Mouse (Mus musculus) left cerebral cortex, adult 8-10 months (tissue): Measurements from ENCODE around the gene Nhsl1. TPM values are rescaled to one million over a fixed set of nuclear protein-coding genes. Genes with fewer than 3 reads are reported as not detected.

Experiments
- DNase-seq, 2 experiments: peaks; one replicate each; pipeline ENCODE4 v3.0.0; 2022; ENCODE audit warnings: low spot score in 2 of 2
- total RNA-seq, 4 experiments: library from RNA; stranded (reverse); gene quantifications; 2 replicates each; pipeline ENCODE4 v1.2.4; 2022

Nhsl1 gene
- 10 to 100 TPM; 22.8 to 26.2 (median 23.7) TPM for total RNA-seq

DNA sequence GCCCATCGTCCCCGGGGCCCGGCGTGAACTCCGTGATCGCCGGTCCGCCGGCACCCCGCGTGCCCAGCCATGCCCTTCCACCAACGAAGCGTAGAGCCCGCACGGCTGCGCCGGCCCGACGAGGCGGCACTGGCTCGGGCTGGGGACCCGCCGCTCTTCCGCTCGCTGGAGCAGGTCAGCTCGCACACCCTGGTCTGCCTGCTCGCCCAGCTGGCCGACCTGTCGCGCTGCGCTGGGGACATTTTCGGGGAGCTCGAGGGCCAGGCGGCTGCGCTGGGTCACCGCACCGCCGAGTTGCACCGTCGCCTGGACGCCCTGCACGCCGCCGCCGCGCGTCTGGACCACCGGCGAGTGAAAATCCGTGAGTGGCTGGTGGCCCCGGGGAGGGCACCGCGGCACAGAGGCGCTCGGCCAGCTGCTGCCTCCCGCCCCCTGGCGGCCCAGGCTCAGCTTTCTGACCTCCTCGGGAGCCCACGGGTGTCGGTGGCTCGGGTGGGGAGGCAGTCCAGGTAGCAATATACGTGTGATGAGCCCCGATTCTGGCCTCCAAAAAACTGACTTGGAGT is at the start of gene Nhsl1:
Nhsl1 (plus strand) TSS at position 70 of the 566 bp plus-strand sequence.
- DNase-seq: no peak

- DNase-seq: no peak
Observed at GRCm38 (mm10) chr10:18276090-18276734, 42.6 kb upstream of the Nhsl1 start.

DNA sequence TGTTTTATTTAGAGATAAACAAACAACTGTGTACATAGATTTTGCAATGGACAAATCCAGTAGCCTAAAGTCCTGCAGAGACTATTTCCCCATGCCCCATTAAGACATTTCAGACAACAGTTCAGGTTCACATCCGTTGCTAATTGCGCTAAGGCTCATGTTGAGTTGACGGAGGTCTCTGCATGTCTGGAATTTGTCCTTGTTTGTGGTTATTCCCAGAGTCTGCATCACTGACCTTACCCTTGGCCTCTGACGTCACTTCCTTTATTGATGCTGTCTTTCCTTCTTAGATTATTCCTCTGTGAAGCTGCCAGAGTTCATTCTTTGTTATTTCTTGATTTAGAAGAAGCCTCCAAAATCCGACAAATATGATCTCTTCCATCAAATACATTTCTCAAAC is 34.8 kb upstream of the Nhsl1 start:
- no peak for DNase-seq

DNA sequence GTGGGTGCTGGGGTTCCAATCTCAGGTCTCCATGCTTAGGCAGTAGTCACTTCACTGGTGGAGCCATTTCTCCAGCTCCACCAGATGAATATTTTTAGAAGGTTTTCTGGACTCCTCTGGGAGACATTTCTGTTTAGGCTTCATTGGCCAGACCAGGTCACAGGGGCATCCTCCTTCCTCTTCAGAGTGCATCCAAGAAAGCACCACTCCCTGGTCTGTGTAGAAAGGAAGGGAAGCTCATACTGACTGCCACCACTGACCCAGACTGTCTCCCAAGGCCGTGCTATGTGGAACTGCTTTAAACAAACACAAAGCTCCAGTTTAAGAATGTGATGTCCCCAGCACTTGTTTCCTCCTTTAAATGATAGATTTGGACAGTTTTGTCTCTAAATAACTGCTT is 29.3 kb upstream of the Nhsl1 start:
- DNase-seq: no peak

DNA sequence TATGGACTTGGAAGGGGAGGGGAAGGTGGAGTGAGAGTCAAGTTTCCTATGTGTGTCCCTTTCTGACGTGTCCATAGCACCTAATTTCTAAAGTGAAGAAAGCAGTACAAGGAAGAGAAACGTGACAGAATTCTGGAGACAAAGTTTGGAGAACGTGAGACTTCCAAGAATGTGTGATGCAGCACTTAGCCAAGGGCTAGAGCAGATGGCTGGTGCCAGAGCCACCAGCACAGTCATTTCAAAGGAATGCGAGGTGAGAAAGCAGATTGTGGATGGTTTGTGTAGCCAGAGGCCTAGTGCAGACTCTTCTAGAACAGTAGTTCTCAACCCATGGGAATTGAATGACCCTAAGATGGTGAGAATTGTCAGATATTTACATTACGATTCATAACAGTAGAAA is 13.7 kb upstream of the Nhsl1 start:
- DNase-seq: no peak

- DNase-seq: no peak
Observed at GRCm38 (mm10) chr10:18315071-18315470, 3.7 kb upstream of the Nhsl1 start.

- DNase-seq: no peak
Observed at GRCm38 (mm10) chr10:18317521-18317920, 1.3 kb upstream of the Nhsl1 start.

DNA sequence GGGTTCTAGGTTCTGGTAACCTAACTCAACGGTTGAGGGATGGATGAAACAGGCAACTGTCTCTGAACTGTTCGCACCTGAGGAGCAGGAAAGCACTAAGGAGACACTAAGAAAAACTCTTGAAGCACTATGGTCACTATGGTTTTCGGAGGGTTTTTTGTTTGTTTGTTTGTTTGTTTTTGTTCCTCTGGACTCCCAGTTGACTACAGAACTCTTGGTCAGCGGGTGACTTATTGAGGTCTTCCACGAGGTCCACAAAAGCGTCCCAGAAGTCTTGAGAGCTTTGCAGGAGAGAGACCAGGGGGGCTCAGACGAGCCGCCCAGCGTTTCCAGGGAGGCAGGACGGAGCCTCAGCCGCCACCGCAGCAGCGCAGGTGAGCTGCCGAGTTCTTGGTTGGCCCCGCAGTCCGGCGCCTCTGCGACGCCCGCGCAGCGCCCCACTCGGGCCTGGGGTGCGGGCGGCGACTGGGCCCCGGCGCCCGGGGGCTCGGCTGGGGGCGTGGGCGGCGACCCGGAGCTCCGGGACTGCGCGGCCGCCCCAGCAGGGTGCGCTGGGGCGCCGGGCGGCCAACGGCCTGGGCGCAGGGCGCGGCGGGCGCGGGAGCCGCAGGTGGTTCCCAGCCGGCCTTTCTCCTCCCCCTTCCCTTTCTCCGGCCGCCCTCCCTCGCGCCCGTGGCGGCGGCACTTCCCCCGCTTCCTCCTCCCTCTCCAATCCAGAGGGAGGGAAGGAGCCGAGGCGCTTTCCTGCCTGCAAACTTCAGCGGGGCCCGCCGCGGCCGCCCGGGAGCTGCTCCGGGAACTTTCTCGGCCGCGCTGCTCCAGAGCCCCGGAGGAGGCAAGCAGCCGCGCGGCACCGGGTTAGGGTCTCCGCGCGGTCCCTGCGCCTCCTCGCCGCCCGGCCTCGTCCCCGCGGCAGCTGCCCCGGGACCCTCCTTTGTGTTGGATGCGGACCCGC is 547 bp upstream of the Nhsl1 start:
- DNase-seq: no peak

DNA sequence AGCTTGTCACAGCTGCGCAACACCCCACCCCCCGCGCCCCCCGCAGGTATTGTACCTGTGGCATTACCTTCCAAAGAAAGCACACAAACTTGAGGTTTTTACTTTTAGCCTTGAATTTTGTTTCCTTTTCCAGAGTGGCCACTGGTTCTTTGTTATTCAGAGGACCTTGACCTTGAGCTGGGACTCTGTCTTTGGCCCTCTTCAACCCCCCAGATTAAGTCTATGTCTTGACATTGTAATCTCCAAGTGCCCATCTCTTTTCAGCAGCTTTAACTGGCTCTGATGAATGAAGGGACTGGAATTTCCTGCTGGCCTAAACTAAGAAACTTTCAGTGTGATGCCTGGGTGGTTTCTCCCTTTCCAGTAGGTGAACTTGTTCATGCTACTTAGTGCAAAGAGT is 906 bp downstream of the Nhsl1 start:
- no peak for DNase-seq

GRCm38 (mm10) chr10:18321861-18322260 is 3.1 kb downstream of the Nhsl1 start:
- no peak for DNase-seq

DNA sequence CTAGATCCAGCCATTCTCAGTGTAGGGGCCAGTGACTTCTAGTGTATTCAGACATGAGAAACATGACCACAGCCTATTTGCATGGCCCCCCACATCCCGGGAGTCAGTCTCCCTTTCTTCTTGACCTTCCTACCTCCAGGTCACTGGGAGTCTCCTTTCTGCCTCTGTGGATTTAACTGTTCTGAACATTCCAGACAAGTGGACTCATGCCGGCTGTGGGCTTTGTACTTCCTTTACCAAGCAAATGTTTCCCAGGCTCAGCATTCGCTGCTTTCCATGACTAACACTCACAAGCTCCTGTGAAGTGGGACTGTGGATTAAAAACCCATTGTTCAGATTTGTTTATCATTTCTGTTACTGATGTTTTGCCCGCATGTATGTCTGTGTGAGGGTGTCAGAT is 4.9 kb downstream of the Nhsl1 start:
- no peak for DNase-seq

- no peak for DNase-seq
Observed at GRCm38 (mm10) chr10:18328331-18328908, 9.6 kb downstream of the Nhsl1 start.

GRCm38 (mm10) chr10:18329096-18330038 is 10.6 kb downstream of the Nhsl1 start:
- no peak for DNase-seq

DNA sequence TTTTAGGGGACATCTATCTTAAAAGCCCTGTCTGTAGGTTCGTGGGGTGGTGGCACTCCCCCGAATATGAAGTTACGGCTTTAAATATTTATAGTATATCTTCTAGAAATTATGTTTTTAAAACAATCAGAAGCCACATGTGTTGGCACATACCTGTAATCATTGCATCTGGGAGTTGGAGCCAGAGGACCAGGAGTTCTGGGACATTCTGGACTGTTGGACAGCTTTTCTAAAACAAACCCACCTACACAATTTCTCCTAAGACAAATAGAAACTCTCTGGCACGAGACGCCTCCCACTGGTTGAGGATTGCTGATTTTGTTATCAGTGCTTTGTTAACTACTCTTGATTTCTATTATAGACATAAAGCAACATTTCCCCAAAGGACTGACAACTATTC is 11.7 kb downstream of the Nhsl1 start:
- DNase-seq: no peak

- DNase-seq: no peak
Observed at GRCm38 (mm10) chr10:18333575-18333974, 14.8 kb downstream of the Nhsl1 start.

- DNase-seq: no peak
Observed at GRCm38 (mm10) chr10:18334176-18334575, 15.4 kb downstream of the Nhsl1 start.

GRCm38 (mm10) chr10:18334734-18335133 is 15.9 kb downstream of the Nhsl1 start:
- no peak for DNase-seq

DNA sequence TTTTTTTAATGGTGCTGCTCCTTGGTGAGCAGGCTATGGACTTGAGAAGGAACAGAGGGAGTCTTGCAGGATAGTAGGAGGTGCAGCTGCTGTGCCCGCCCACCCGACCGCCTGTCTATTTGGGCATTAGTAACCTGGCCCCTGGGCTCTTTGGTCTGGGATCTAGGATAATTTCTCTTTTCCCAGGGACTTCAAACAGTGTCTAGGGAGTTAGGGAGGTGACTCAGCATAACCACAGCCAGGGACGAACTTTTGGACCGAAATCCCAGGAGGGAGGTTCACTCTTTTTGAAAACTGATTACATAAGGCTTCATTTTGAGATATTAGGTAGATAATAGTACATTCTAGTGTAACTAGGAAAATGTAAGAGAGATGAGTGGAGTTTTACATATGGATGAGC is 18.9 kb downstream of the Nhsl1 start:
- DNase-seq: no peak

- no peak for DNase-seq
Observed at GRCm38 (mm10) chr10:18339386-18339785, 20.6 kb downstream of the Nhsl1 start.

DNA sequence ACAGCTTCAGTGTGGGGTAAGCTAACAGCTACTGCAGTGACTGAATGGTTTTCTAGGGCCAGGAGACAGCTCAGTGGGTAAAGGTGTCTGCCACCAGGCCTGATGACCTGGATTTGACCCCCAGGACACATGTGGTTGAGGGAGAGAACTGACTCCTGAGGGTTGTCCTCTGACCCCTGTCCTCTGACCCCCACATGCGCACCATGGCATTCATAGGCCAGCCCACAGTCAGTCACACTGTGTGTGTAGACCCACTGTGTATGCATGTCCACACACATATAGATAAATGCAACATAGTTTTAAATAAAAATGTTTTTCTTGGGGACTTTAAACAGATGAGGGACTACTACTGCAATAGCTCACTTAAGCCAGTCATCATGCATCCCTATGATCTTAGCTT is 22.1 kb downstream of the Nhsl1 start:
- no peak for DNase-seq
